Mouse (Mus musculus) lung, adult 2 months (tissue): ENCODE measurements around the gene Kank2.

Source experiments
- CTCF ChIP-seq: fragments of 200-500 bp; IDR thresholded peaks from 2 replicates; pipeline ENCODE4 v1.5.1; 2011; ENCODE audit warnings: mild to moderate bottlenecking, low read length, control low read depth; ENCODE audit not compliant: insufficient read depth
- POLR2A ChIP-seq: fragments of 200-500 bp; IDR thresholded peaks from 2 replicates; pipeline ENCODE4 v1.6.1; 2011; ENCODE audit warnings: low read depth, mild to moderate bottlenecking, control low read depth, low read length, borderline replicate concordance; ENCODE audit errors: extremely low read depth

DNA sequence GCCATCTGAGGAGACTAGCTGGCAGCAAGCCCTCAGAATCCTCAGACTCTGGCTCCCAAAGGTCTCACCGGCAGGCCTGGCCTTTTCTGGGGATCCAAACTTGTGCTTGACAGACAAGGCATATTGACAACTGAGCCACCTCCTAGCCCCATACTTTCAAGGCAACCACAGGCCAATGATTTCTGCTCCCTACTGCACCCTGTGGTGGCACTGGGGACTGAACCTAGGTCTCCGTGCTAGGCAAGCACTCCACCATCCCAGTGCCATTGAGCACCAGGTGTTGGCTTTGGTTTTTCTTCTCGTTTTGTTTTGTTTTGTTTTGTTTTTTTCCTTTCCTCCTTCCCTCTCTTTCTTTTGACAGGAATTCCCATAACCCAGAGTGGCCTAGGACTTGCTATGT, 10.0 kb upstream of the Kank2 start:
- TF ChIP-seq CTCF = peak; percentile 51
- no peak for TF ChIP-seq POLR2A
